Comparison of ENCODE assay signal across 9 mouse cellular contexts in genomic region chr19:47508771-47509281, GRCm38 (mm10). TPM values are rescaled to one million over a fixed set of nuclear protein-coding genes. Genes with fewer than 3 reads are reported as not detected.
DNase-seq lines count a peak whose midpoint lies in the region; ATAC-seq and TF ChIP-seq lines count a peak whose summit lies in the region.
"Had no signal": no experiment of that assay in that cellular context is flagged by ENCODE, and none has a peak within 500 bp of the region (broad histone marks: within the 10 kb centered on the region; RNA-seq: fewer than 3 reads in every experiment).

No protein-coding gene starts in this region.

- H3K27me3 ChIP-seq in CH12.LX (replicated peaks): no peaks in the 10 kb centered on the region
- no peaks in the 10 kb centered on the region for H3K27me3 ChIP-seq in intestine, embryonic 14.5 days (replicated peaks; ENCODE audit: control insufficient read depth, insufficient read depth, low read length)
- H3K27me3 ChIP-seq in lung, embryonic 16.5 days (ENCODE audit: control insufficient read depth, insufficient read depth, low read depth, low read length): no peaks in the 10 kb centered on the region
- H3K27me3 ChIP-seq in cerebellum, adult 2 months (ENCODE audit: control insufficient read depth, insufficient read depth, low read length): no peaks in the 10 kb centered on the region

- TF ChIP-seq RAD21 in CH12.LX (IDR thresholded peaks at IDR 0.05; ENCODE audit: low read depth, low read length): no peak

- peak; percentile 85 for ATAC-seq in intestine, embryonic 14.5 days (replicated peaks; ENCODE audit: low FRiP score, low TSS enrichment, low read depth)
- ATAC-seq in lung, embryonic 16.5 days (ENCODE audit: low read depth): peak; percentile 70

- dilution Hi-C loops in CH12.LX (cut with MboI; ENCODE audit: extremely low pct_ligation_motif_present, extremely low pct_unique_long_range_greater_than_20kb, low sequenced_read_pairs): no loop called here

- in situ Hi-C loops in CH12.LX (cut with MboI; ENCODE audit: low pct_ligation_motif_present, low pct_unique_long_range_greater_than_20kb, low sequenced_read_pairs): no loop called here

- 31% methylated on average over 5 of the region's 5 CpGs for WGBS in intestine, embryonic 14.5 days
- WGBS in lung, embryonic 16.5 days: 29% methylated on average over 5 of the region's 5 CpGs
- WGBS in cerebellum, adult 2 months: 67% methylated on average over 5 of the region's 5 CpGs

- H3K4me1 ChIP-seq in CH12.LX (ENCODE audit: control insufficient read depth in 1 of 2, insufficient read depth in 2 of 2): peaks cover 14 to 27% of the 10 kb centered on the region in 2 experiments
- peaks cover 31% of the 10 kb centered on the region for H3K4me1 ChIP-seq in intestine, embryonic 14.5 days (replicated peaks; ENCODE audit: control insufficient read depth, insufficient read depth, low read length)
- H3K4me1 ChIP-seq in lung, embryonic 16.5 days (replicated peaks; ENCODE audit: control insufficient read depth, insufficient read depth, low read length): peaks cover 40% of the 10 kb centered on the region
- H3K4me1 ChIP-seq in cerebellum, adult 2 months (ENCODE audit: control insufficient read depth, insufficient read depth, low read length): no peaks in the 10 kb centered on the region

- H3K4me3 ChIP-seq in CH12.LX (replicated peaks in 1 of 3; ENCODE audit: low read depth in 2 of 3, low read length in 2 of 3, poor library complexity in 1 of 3): no peak overlapping the region
- H3K4me3 ChIP-seq in intestine, embryonic 14.5 days (ENCODE audit: low read depth, low read length): no peak overlapping the region
- no peak overlapping the region for H3K4me3 ChIP-seq in lung, embryonic 16.5 days (ENCODE audit: low read length)
- no peak overlapping the region for H3K4me3 ChIP-seq in cerebellum, adult 2 months (replicated peaks; ENCODE audit: insufficient read depth, low read depth, low read length)

- no peak for TF ChIP-seq POLR2A in CH12.LX (IDR thresholded peaks at IDR 0.05; ENCODE audit: low read depth, low read length)
- TF ChIP-seq POLR2A in cerebellum, adult 2 months (IDR thresholded peaks at IDR 0.05; ENCODE audit: borderline replicate concordance, insufficient read depth, low read length): no peak

- no peaks in the 10 kb centered on the region for H3K79me2 ChIP-seq in CH12.LX (replicated peaks; ENCODE audit: control insufficient read depth, extremely low read depth, insufficient read depth, poor library complexity, severe bottlenecking)

- peak; percentile 17 for DNase-seq in adrenal gland, postnatal 10 days
- DNase-seq in adrenal gland, postnatal 36 days: no peak
- DNase-seq in CH12.LX (ENCODE audit: extremely low read depth): peak; percentile 24
- DNase-seq in intestine, embryonic 14.5 days (ENCODE audit: low spot score): peak; percentile 79
- DNase-seq in cerebellum, postnatal 14 days: no peak
- no peak for DNase-seq in layer of hippocampus, postnatal 14 days (ENCODE audit: low spot score in 2 of 2)
- no peak for DNase-seq in cerebellum, adult 2 months
- DNase-seq: cerebellum, adult 11 months had no signal

- no peak overlapping the region for H3K27ac ChIP-seq in CH12.LX (ENCODE audit: insufficient read depth, low read depth)
- peak overlapping the region; percentile 68 for H3K27ac ChIP-seq in intestine, embryonic 14.5 days (ENCODE audit: low read depth)
- peak overlapping the region; percentile 89 for H3K27ac ChIP-seq in lung, embryonic 16.5 days (ENCODE audit: low read length)
- H3K27ac ChIP-seq in cerebellum, adult 2 months (ENCODE audit: insufficient read depth, low read length): no peak overlapping the region

- TF ChIP-seq CTCF in CH12.LX (conservative IDR thresholded peaks at IDR 0.05 in 1 of 2, IDR thresholded peaks at IDR 0.05 in 1 of 2; ENCODE audit: low read depth in 2 of 2, low read length in 2 of 2): no peak
- no peak for TF ChIP-seq CTCF in cerebellum, adult 2 months (IDR thresholded peaks at IDR 0.05; ENCODE audit: borderline replicate concordance, insufficient read depth, low read depth, low read length)

- peaks cover 15 to 71% of the 10 kb centered on the region in 2 experiments for H3K36me3 ChIP-seq in CH12.LX (replicated peaks in 1 of 2; ENCODE audit: control insufficient read depth in 1 of 2, insufficient read depth in 1 of 2, low read length in 1 of 2)
- peaks cover 14% of the 10 kb centered on the region for H3K36me3 ChIP-seq in intestine, embryonic 14.5 days (ENCODE audit: control insufficient read depth, insufficient read depth, low read length)
- peaks cover 5% of the 10 kb centered on the region; the same call in 1 of the 2 replicates for H3K36me3 ChIP-seq in lung, embryonic 16.5 days (ENCODE audit: control insufficient read depth, insufficient read depth, low read length)

- no peak overlapping the region for H3K9ac ChIP-seq in CH12.LX (ENCODE audit: insufficient read depth, low read depth)
- H3K9ac ChIP-seq in intestine, embryonic 14.5 days (ENCODE audit: low read length): no peak overlapping the region
- H3K9ac ChIP-seq in lung, embryonic 16.5 days (ENCODE audit: low read length): no peak overlapping the region

- no peak overlapping the region for H3K4me2 ChIP-seq in CH12.LX (ENCODE audit: insufficient read depth, low read depth, poor library complexity, severe bottlenecking)
- H3K4me2 ChIP-seq in intestine, embryonic 14.5 days (ENCODE audit: low read length): no peak overlapping the region
- peak overlapping the region; percentile 21; the same call in 1 of the 2 replicates for H3K4me2 ChIP-seq in lung, embryonic 16.5 days (ENCODE audit: low read depth, low read length)

- no peaks in the 10 kb centered on the region for H3K9me3 ChIP-seq in CH12.LX (replicated peaks; ENCODE audit: low read length)
- H3K9me3 ChIP-seq in intestine, embryonic 14.5 days (ENCODE audit: control insufficient read depth, low read length): no peaks in the 10 kb centered on the region
- H3K9me3 ChIP-seq in lung, embryonic 16.5 days (ENCODE audit: control insufficient read depth, low read length): no peaks in the 10 kb centered on the region

- no peak for TF ChIP-seq EP300 in CH12.LX (IDR thresholded peaks at IDR 0.05; ENCODE audit: low read length)

TF ChIP-seq in CH12.LX, 34 proteins besides CTCF, POLR2A, EP300 and RAD21:
- TF ChIP-seq CHD2 (IDR thresholded peaks at IDR 0.05; ENCODE audit: low read length) (no peak), IRF4 (IDR thresholded peaks at IDR 0.05; ENCODE audit: low read depth, low read length) (no peak), SIN3A (IDR thresholded peaks at IDR 0.05; ENCODE audit: low read length) (no peak), MYC (IDR thresholded peaks at IDR 0.05; ENCODE audit: low read depth, low read length) (no peak), ZKSCAN1 (IDR thresholded peaks at IDR 0.05; ENCODE audit: borderline replicate concordance, low read depth, low read length) (no peak), KAT2A (IDR thresholded peaks at IDR 0.05; ENCODE audit: insufficient replicate concordance, low read length) (no peak), ETS1 (conservative IDR thresholded peaks at IDR 0.05; ENCODE audit: low read depth, low read length) (no peak), RCOR1 (conservative IDR thresholded peaks at IDR 0.05; ENCODE audit: low read depth, low read length) (no peak), TCF12 (IDR thresholded peaks at IDR 0.05; ENCODE audit: low read depth, low read length) (no peak), MEF2A (IDR thresholded peaks at IDR 0.05; ENCODE audit: borderline replicate concordance, low read depth, low read length) (no peak), POLR2AphosphoS2 (IDR thresholded peaks at IDR 0.05; ENCODE audit: low read depth, low read length) (no peak), ZNF384 (IDR thresholded peaks at IDR 0.05; ENCODE audit: low read depth, low read length) (no peak), USF2 (conservative IDR thresholded peaks at IDR 0.05; ENCODE audit: low read depth, low read length) (no peak), HCFC1 (IDR thresholded peaks at IDR 0.05; ENCODE audit: low read depth, low read length) (no peak), MAZ (IDR thresholded peaks at IDR 0.05; ENCODE audit: low read depth, low read length) (no peak), E2F4 (IDR thresholded peaks at IDR 0.05; ENCODE audit: insufficient replicate concordance, low read depth, low read length) (no peak), PAX5 (IDR thresholded peaks at IDR 0.05; ENCODE audit: low read length) (no peak), JUND (conservative IDR thresholded peaks at IDR 0.05; ENCODE audit: low read depth, low read length) (no peak)

RNA-seq across cellular contexts. Expression of gene Stn1, which starts 28.5 kb away (rescaled TPM):
- 10 to 100 TPM; 13.1 to 18.7 TPM for total RNA-seq in adrenal gland, postnatal 10 days (2021)
- total RNA-seq in adrenal gland, postnatal 36 days (2021): 10 to 100 TPM; 12.9 to 14.7 TPM
- total RNA-seq in CH12.LX (2012; rRNA removed) (21.8 and 25.3 TPM in 2 replicates), CH12.LX (2014; rRNA removed) (31.0 and 35.7 TPM in 2 replicates)
- polyA plus RNA-seq in CH12.LX (2012; ENCODE audit: insufficient read length, low read depth): 16.9 and 18.3 TPM in 2 replicates
- polyA plus RNA-seq in intestine, embryonic 14.5 days (2014; fragmentation: Nextera tagmentation; extraction: Ambion mirVana): 53.5 and 60.1 TPM in 2 replicates
- 55.5 and 59.7 TPM in 2 replicates for polyA plus RNA-seq in lung, embryonic 16.5 days (2015; fragmentation: Nextera tagmentation; extraction: Ambion mirVana)
- 10 to 100 TPM; 18.5 to 21.1 TPM for total RNA-seq in layer of hippocampus, postnatal 14 days (2021)
- 10.1 and 10.7 TPM in 2 replicates for polyA plus RNA-seq in cerebellum, adult 2 months (2012; rRNA removed)

RNA-seq across cellular contexts. Expression of gene Sh3pxd2a, which starts 44.6 kb away (rescaled TPM):
- 100 to 1,000 TPM; 138 to 164 TPM for total RNA-seq in adrenal gland, postnatal 10 days (2021)
- 10 to 100 TPM; 46.5 to 65.9 TPM for total RNA-seq in adrenal gland, postnatal 36 days (2021)
- total RNA-seq in CH12.LX (2012; rRNA removed): 2.4 and 3.2 TPM in 2 replicates
- 1.2 and 1.3 TPM in 2 replicates for total RNA-seq in CH12.LX (2014; rRNA removed)
- polyA plus RNA-seq in CH12.LX (2012; ENCODE audit: insufficient read length, low read depth): 4.6 and 4.9 TPM in 2 replicates
- 8.8 and 8.9 TPM in 2 replicates for polyA plus RNA-seq in intestine, embryonic 14.5 days (2014; fragmentation: Nextera tagmentation; extraction: Ambion mirVana)
- polyA plus RNA-seq in lung, embryonic 16.5 days (2015; fragmentation: Nextera tagmentation; extraction: Ambion mirVana): 6.1 and 6.6 TPM in 2 replicates
- total RNA-seq in layer of hippocampus, postnatal 14 days (2021): 10 to 100 TPM; 36.0 to 38.7 TPM
- 7.3 and 7.9 TPM in 2 replicates for polyA plus RNA-seq in cerebellum, adult 2 months (2012; rRNA removed)

Comparison
In these comparisons a context has a peak if more than half of its experiments do, and no peak if none do; other contexts are left out.
1. DNase-seq: peak in adrenal gland, postnatal 10 days (single experiment), CH12.LX (single experiment) and intestine, embryonic 14.5 days (single experiment); none in adrenal gland, postnatal 36 days (0 of 2), cerebellum, postnatal 14 days (0 of 2), layer of hippocampus, postnatal 14 days (0 of 2) and cerebellum, adult 2 months (0 of 2).
2. H3K27ac ChIP-seq: peak in intestine, embryonic 14.5 days (single experiment) and lung, embryonic 16.5 days (single experiment); none in CH12.LX (single experiment) and cerebellum, adult 2 months (single experiment).
3. RNA of gene Sh3pxd2a, which starts 44.6 kb away (total RNA-seq): 138 to 164 TPM in adrenal gland, postnatal 10 days, 46.5 to 65.9 TPM in adrenal gland, postnatal 36 days and 36.0 to 38.7 TPM in layer of hippocampus, postnatal 14 days; 1.2 to 3.2 TPM in CH12.LX; every median in the first group is over 4 times any median in the second.